Mouse (Mus musculus): ENCODE measurements around the gene Itih1. TPM values are rescaled to one million over a fixed set of nuclear protein-coding genes. Genes with fewer than 3 reads are reported as not detected.

Itih1 gene
- polyA plus RNA-seq, 1 experiment from 2014 or later, result not detected

DNA sequence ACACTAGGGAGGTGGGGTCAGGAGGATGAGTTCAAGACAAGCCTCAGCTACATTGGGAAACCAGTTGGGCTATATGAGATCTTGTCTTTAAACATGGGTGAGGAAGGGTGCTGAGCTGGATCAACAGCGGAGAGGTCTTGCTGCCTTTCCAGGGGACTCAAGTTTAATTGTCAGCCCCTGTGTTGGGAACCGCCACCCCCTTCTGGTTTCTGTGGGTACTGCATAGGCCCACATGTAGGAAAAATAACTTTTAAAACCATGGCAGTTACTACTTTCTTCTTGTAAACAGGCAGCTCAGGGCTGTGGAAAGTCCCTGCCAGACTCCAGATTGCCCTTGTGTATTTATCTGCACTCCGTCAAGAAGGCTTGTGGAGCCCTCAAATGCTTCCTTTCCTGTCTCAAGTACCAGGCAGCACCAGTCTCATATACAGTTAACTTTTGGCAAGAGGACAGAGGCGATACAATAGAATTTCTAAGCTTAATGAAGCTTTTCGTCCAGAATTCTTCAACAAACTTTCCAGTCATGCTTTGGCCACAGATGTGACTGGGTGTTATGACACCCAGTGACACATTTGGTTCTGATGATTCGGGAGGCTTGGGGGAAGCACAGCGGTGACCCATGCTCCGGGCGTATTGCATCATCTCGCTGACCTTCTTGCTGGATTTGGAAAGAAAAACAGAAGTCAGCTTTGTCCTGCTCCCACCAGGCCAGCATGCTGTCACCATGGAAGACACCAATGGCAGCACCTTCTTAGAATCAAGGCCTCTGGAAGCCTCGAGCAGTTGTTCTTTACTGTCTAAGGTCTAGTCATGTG, 978 bp upstream of the Itih1 start:
- no peak overlapping the region for H3K4me2 ChIP-seq (ENCODE audit: low read length)
- H3K36me3 ChIP-seq (ENCODE audit: control insufficient read depth, insufficient read depth, low read length), result no peaks in the 10 kb centered on the region
- no peaks in the 10 kb centered on the region for H3K27me3 ChIP-seq (ENCODE audit: control insufficient read depth, insufficient read depth, low read length)
- no peaks in the 10 kb centered on the region for H3K9me3 ChIP-seq (ENCODE audit: control insufficient read depth, low read length)
- no peak overlapping the region for H3K9ac ChIP-seq (replicated peaks; ENCODE audit: low read length)
- H3K4me1 ChIP-seq (ENCODE audit: control insufficient read depth, insufficient read depth, low read length), result no peaks in the 10 kb centered on the region
- DNase-seq (peak; percentile 57), ATAC-seq (ENCODE audit: low FRiP score, low TSS enrichment) (no peak)
- 66% methylated on average over 11 of the region's 11 CpGs for WGBS
- no peak overlapping the region for H3K4me3 ChIP-seq (replicated peaks; ENCODE audit: low read depth, low read length)
- no peak overlapping the region for H3K27ac ChIP-seq (replicated peaks; ENCODE audit: low read depth, low read length)

DNA sequence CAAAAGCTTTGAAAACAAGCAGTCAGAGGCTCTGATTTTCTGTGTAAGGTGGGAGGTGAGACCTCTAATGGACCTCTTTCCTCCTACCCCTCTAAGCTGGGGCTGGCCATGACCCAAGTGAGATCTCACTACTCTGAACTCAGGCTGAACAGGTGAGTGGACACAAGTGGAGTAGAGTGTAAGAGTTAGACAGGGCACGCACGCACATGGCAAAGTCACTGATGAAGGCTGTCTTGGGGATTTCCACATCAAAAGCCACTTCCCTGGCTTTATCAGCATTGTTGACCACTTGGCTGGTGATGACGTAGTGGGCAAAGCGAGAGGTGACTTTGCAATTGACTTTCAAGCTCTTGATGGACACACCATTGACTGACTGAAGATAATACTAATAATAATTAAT, 835 bp downstream of the Itih1 start:
- no peak for ATAC-seq (ENCODE audit: low FRiP score, low TSS enrichment)
- Histone ChIP-seq H3K4me2 (ENCODE audit: low read length) (no peak overlapping the region), H3K9me3 (ENCODE audit: control insufficient read depth, low read length) (no peaks in the 10 kb centered on the region), H3K27ac (replicated peaks; ENCODE audit: low read depth, low read length) (no peak overlapping the region), H3K4me3 (replicated peaks; ENCODE audit: low read depth, low read length) (no peak overlapping the region), H3K36me3 (ENCODE audit: control insufficient read depth, insufficient read depth, low read length) (no peaks in the 10 kb centered on the region), H3K4me1 (ENCODE audit: control insufficient read depth, insufficient read depth, low read length) (no peaks in the 10 kb centered on the region), H3K9ac (replicated peaks; ENCODE audit: low read length) (no peak overlapping the region), H3K27me3 (ENCODE audit: control insufficient read depth, insufficient read depth, low read length) (no peaks in the 10 kb centered on the region)
- no peak for DNase-seq
- 85% methylated on average over 4 of the region's 4 CpGs for WGBS

DNA sequence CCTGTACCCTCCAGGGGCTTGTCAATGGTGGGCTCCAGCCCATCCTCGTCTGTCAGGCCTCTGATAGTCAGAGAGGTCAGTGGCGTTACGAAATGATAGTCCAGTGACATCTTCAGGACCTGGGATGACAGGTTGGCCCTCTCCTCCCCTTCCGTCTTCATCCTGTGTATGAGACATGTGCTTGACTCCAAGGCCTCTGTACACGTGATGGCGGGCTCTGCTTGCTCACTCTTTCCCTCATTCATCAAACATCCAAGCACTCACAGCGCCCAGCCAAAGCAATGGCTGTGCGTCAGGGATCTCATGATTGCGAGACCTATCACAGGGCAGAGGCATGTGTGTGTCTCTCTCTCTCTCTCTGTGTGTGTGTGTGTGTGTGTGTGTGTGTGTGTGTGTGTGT, 9.7 kb downstream of the Itih1 start:
- Histone ChIP-seq H3K4me1 (ENCODE audit: control insufficient read depth, insufficient read depth, low read length) (no peaks in the 10 kb centered on the region), H3K27me3 (ENCODE audit: control insufficient read depth, insufficient read depth, low read length) (no peaks in the 10 kb centered on the region), H3K4me3 (replicated peaks; ENCODE audit: low read depth, low read length) (no peak overlapping the region), H3K27ac (replicated peaks; ENCODE audit: low read depth, low read length) (no peak overlapping the region), H3K9me3 (ENCODE audit: control insufficient read depth, low read length) (no peaks in the 10 kb centered on the region), H3K9ac (replicated peaks; ENCODE audit: low read length) (no peak overlapping the region), H3K4me2 (ENCODE audit: low read length) (no peak overlapping the region), H3K36me3 (ENCODE audit: control insufficient read depth, insufficient read depth, low read length) (no peaks in the 10 kb centered on the region)
- 88% methylated on average over 9 of the region's 9 CpGs for WGBS
- ATAC-seq (ENCODE audit: low FRiP score, low TSS enrichment) (no peak), DNase-seq (no peak)

DNA sequence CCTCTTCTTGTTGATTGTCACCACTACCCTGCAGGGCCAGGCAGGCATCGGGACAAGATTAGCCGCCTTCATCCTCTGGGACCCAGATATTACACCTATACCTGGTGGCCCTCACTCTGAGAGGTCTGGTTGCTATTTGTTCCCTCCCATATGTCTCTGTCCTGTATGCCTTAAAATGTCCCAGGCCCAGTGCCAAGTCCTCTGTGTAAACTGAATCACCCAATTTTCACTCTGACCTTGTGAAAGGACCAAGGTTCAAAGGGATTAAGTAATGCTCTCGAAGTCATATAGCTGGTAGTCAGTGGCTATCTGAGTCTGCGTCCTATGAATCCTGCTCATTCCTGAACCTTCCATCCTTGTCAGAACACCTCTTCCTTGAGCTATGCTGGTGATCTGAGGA, 12.7 kb downstream of the Itih1 start:
- DNase-seq, result no peak
- no peak overlapping the region for H3K9ac ChIP-seq (replicated peaks; ENCODE audit: low read length)
- no peak for ATAC-seq (ENCODE audit: low FRiP score, low TSS enrichment)
- 93% methylated on average over 4 of the region's 4 CpGs for WGBS
- H3K4me2 ChIP-seq (ENCODE audit: low read length), result no peak overlapping the region
- H3K4me1 ChIP-seq (ENCODE audit: control insufficient read depth, insufficient read depth, low read length), result no peaks in the 10 kb centered on the region
- no peaks in the 10 kb centered on the region for H3K36me3 ChIP-seq (ENCODE audit: control insufficient read depth, insufficient read depth, low read length)
- H3K9me3 ChIP-seq (ENCODE audit: control insufficient read depth, low read length), result no peaks in the 10 kb centered on the region
- H3K27ac ChIP-seq (replicated peaks; ENCODE audit: low read depth, low read length), result no peak overlapping the region
- H3K27me3 ChIP-seq (ENCODE audit: control insufficient read depth, insufficient read depth, low read length), result no peaks in the 10 kb centered on the region
- H3K4me3 ChIP-seq (replicated peaks; ENCODE audit: low read depth, low read length), result no peak overlapping the region

DNA sequence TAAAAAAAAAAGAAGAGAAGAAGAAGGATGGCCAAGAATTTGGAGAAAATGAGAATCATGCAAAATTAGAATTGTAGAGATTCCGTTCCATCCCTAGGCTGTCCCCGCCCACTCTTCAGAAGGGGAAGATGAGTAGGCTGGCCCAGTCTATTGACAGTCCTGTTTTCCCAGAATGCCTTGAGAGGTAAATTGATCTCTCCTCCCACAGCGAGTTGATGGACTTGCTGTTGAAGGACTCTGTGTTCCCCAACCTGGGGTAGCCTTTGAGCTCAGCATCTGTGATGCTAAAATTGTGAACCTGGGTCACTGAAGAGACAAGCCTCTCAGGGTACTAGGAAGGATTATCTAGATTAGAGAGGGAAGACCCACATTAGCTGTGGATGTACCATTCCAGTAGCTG, 17.6 kb downstream of the Itih1 start:
- Histone ChIP-seq H3K9ac (replicated peaks; ENCODE audit: low read length) (no peak overlapping the region), H3K27me3 (ENCODE audit: control insufficient read depth, insufficient read depth, low read length) (no peaks in the 10 kb centered on the region), H3K4me2 (ENCODE audit: low read length) (no peak overlapping the region), H3K4me1 (ENCODE audit: control insufficient read depth, insufficient read depth, low read length) (no peaks in the 10 kb centered on the region), H3K27ac (replicated peaks; ENCODE audit: low read depth, low read length) (no peak overlapping the region), H3K9me3 (ENCODE audit: control insufficient read depth, low read length) (no peaks in the 10 kb centered on the region), H3K36me3 (ENCODE audit: control insufficient read depth, insufficient read depth, low read length) (no peaks in the 10 kb centered on the region), H3K4me3 (replicated peaks; ENCODE audit: low read depth, low read length) (no peak overlapping the region)
- ATAC-seq (ENCODE audit: low FRiP score, low TSS enrichment) (no peak), DNase-seq (no peak)
- 90% methylated on average over 3 of the region's 3 CpGs for WGBS

DNA sequence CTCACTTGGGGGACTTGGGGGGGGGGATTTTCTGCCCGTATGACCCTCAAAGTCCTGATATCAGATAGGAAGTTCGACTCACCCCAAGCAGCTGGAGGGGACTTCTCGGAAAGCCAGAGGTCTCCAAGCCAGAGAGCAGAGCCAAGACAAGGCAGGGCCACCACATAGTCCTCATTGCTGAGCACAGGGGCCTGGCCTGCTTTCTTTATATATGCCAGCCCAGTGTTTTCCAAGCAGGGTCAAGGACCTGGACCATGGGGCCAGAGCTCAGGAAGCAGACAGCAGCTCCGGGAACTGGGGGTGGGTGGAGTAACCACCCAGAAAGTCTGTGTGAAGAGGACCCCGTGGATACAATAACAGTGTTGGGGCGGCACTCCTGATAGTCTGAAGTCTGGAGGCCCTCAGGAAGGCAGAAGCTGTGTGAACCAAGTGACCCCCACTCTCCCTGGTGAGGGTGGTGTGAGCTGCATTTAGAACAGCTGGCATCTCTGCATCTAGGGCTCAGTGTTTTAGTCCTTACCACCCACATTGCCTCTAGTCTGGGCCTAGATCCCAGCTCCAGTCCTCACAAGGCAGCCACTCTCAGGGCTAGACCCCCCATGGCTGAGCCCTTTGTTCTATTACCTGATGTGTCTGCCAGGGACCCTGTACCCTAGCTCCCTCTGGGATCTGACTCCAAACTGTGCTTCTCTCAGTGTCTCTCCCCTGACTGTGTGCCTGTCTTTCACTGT, 19.5 kb downstream of the Itih1 start, which contains the start of gene Itih3:
Itih3 (minus strand) TSS at position 386 of the 731 bp plus-strand sequence.
- Histone ChIP-seq H3K4me3 (replicated peaks; ENCODE audit: low read depth, low read length) (no peak within 1 kb of the TSS), H3K27me3 (ENCODE audit: control insufficient read depth, insufficient read depth, low read length) (no peaks in the 10 kb centered on the region), H3K9me3 (ENCODE audit: control insufficient read depth, low read length) (no peaks in the 10 kb centered on the region), H3K9ac (replicated peaks; ENCODE audit: low read length) (no peak within 1 kb of the TSS), H3K36me3 (ENCODE audit: control insufficient read depth, insufficient read depth, low read length) (no peaks in the 10 kb centered on the region), H3K4me1 (ENCODE audit: control insufficient read depth, insufficient read depth, low read length) (no peaks in the 10 kb centered on the region), H3K27ac (replicated peaks; ENCODE audit: low read depth, low read length) (no peak within 1 kb of the TSS), H3K4me2 (ENCODE audit: low read length) (no peak within 1 kb of the TSS)
- DNase-seq, result peak; percentile 0
- 77% methylated on average over 6 of the region's 6 CpGs for WGBS
- ATAC-seq (ENCODE audit: low FRiP score, low TSS enrichment), result no peak

DNA sequence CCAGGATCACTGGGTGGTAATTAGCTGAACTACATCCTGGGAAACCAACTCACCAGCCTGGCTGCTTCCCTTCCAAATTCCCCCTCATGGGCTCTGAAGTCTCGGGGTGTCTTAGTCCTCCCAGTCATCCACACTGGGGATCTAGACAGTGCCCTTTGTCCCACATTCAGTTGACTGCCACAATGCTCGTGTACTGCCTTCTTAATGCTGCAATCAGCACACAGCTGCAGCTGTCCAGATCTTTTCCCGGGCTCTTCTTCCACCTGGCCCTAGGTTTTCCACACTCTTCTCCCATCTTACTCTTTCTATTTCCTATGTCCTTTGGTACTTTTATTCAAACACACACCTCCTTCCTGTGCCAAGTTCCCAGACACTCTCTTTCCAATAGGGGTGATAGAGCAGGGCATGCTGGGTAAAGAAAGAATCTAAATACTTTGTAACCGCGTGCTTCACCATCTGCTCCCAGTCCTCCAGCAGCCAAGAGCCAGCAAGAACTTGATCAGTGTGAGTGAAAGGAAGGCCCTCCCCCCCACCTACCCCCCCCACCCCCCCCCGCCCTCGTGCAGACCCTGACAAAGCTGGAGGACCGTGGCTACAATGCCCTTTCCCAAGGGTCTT, 20.9 kb downstream of the Itih1 start:
- ATAC-seq (ENCODE audit: low FRiP score, low TSS enrichment), result no peak
- DNase-seq, result peak; percentile 13
- 52% methylated on average over 8 of the region's 8 CpGs for WGBS

DNA sequence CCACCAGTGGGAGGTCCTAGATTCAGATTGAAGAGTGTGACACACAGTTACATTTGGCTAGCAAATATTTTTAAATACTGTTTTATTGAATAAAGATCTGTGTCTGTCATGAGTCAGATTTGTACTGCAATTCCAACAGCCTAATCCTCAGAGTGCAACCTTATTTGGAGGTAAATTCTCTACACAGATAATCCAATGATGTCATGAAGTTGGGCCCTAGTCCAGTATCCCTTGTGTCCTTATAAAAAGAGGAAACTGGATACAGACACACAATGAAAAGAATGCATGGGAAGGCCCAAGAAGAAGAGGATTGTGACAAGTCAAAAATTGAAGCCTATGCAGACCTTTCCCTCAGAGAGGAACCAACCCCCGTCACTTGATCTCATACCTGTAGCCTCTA, 26.6 kb downstream of the Itih1 start:
- WGBS, result 95% methylated on average over 1 of the region's 1 CpGs
- Histone ChIP-seq H3K27ac (replicated peaks; ENCODE audit: low read depth, low read length) (no peak overlapping the region), H3K4me2 (ENCODE audit: low read length) (no peak overlapping the region), H3K4me3 (replicated peaks; ENCODE audit: low read depth, low read length) (no peak overlapping the region), H3K4me1 (ENCODE audit: control insufficient read depth, insufficient read depth, low read length) (no peaks in the 10 kb centered on the region), H3K9ac (replicated peaks; ENCODE audit: low read length) (no peak overlapping the region), H3K27me3 (ENCODE audit: control insufficient read depth, insufficient read depth, low read length) (no peaks in the 10 kb centered on the region), H3K36me3 (ENCODE audit: control insufficient read depth, insufficient read depth, low read length) (no peaks in the 10 kb centered on the region), H3K9me3 (ENCODE audit: control insufficient read depth, low read length) (no peaks in the 10 kb centered on the region)
- ATAC-seq (ENCODE audit: low FRiP score, low TSS enrichment) (no peak), DNase-seq (no peak)

More for the DNA sequence above, 20.9 kb downstream of the Itih1 start:
- Histone ChIP-seq H3K27me3 (ENCODE audit: control insufficient read depth, insufficient read depth, low read length) (no peaks in the 10 kb centered on the region), H3K4me1 (ENCODE audit: control insufficient read depth, insufficient read depth, low read length) (no peaks in the 10 kb centered on the region), H3K36me3 (ENCODE audit: control insufficient read depth, insufficient read depth, low read length) (no peaks in the 10 kb centered on the region), H3K27ac (replicated peaks; ENCODE audit: low read depth, low read length) (no peak overlapping the region), H3K4me3 (replicated peaks; ENCODE audit: low read depth, low read length) (no peak overlapping the region), H3K9me3 (ENCODE audit: control insufficient read depth, low read length) (no peaks in the 10 kb centered on the region), H3K4me2 (ENCODE audit: low read length) (no peak overlapping the region), H3K9ac (replicated peaks; ENCODE audit: low read length) (no peak overlapping the region)
